Mouse (Mus musculus): ENCODE measurements around the gene Klrb1b. TPM values are rescaled to one million over a fixed set of nuclear protein-coding genes. Genes with fewer than 3 reads are reported as not detected.
"Not testable (repeated sequence)": the region's sequence is repeated elsewhere in the genome, so short reads cannot be mapped to it uniquely, and the experiment has no call there.

Klrb1b gene
- polyA plus RNA-seq, 1 experiment = not detected

GRCm38 (mm10) chr6:128842356-128842944, 16.3 kb upstream of the Klrb1b start:
- H3K9me3 ChIP-seq = no peaks in the 10 kb centered on the region
- H3K4me1 ChIP-seq = peaks cover 64% of the 10 kb centered on the region
- TF ChIP-seq FLI1 (IDR thresholded peaks at IDR 0.05; ENCODE audit: low read length) = no peak
- no peak for TF ChIP-seq GATA1 (IDR thresholded peaks at IDR 0.05; ENCODE audit: borderline replicate concordance, low read length)
- H3K36me3 ChIP-seq (replicated peaks; ENCODE audit: low read length) = peaks cover 4% of the 10 kb centered on the region
- H3K27me3 ChIP-seq (replicated peaks) = no peaks in the 10 kb centered on the region
- H3K4me3 ChIP-seq (replicated peaks) = peak overlapping the region; percentile 99

- H3K4me1 ChIP-seq = peaks cover 65% of the 10 kb centered on the region
- TF ChIP-seq FLI1 (IDR thresholded peaks at IDR 0.05; ENCODE audit: low read length) (no peak), GATA1 (IDR thresholded peaks at IDR 0.05; ENCODE audit: borderline replicate concordance, low read length) (no peak)
- peak overlapping the region; percentile 99 for H3K4me3 ChIP-seq (replicated peaks)
- no peaks in the 10 kb centered on the region for H3K27me3 ChIP-seq (replicated peaks)
- no peaks in the 10 kb centered on the region for H3K36me3 ChIP-seq (replicated peaks; ENCODE audit: low read length)
- no peaks in the 10 kb centered on the region for H3K9me3 ChIP-seq
These were observed 15.4 kb upstream of the Klrb1b start for GRCm38 (mm10) chr6:128841327-128842089.

GRCm38 (mm10) chr6:128840669-128841068, 14.5 kb upstream of the Klrb1b start:
- H3K27me3 ChIP-seq (replicated peaks); H3K4me3 ChIP-seq (replicated peaks); H3K9me3 ChIP-seq; H3K36me3 ChIP-seq (replicated peaks; ENCODE audit: low read length): not testable (repeated sequence)
- H3K4me1 ChIP-seq = peaks cover 68% of the 10 kb centered on the region

GRCm38 (mm10) chr6:128839921-128840320, 13.8 kb upstream of the Klrb1b start:
- H3K4me3 ChIP-seq (replicated peaks) = peak overlapping the region; percentile 97
- TF ChIP-seq FLI1 (IDR thresholded peaks at IDR 0.05; ENCODE audit: low read length) (no peak), GATA1 (IDR thresholded peaks at IDR 0.05; ENCODE audit: borderline replicate concordance, low read length) (no peak)
- H3K4me1 ChIP-seq = peaks cover 66% of the 10 kb centered on the region
- no peaks in the 10 kb centered on the region for H3K36me3 ChIP-seq (replicated peaks; ENCODE audit: low read length)
- H3K27me3 ChIP-seq (replicated peaks) = no peaks in the 10 kb centered on the region
- H3K9me3 ChIP-seq = no peaks in the 10 kb centered on the region

- no peaks in the 10 kb centered on the region for H3K36me3 ChIP-seq (replicated peaks; ENCODE audit: low read length)
- H3K9me3 ChIP-seq = no peaks in the 10 kb centered on the region
- TF ChIP-seq GATA1 (IDR thresholded peaks at IDR 0.05; ENCODE audit: borderline replicate concordance, low read length) = no peak
- no peak for TF ChIP-seq FLI1 (IDR thresholded peaks at IDR 0.05; ENCODE audit: low read length)
- H3K4me1 ChIP-seq = peaks cover 61% of the 10 kb centered on the region
- H3K4me3 ChIP-seq (replicated peaks) = peak overlapping the region; percentile 97
- H3K27me3 ChIP-seq (replicated peaks) = no peaks in the 10 kb centered on the region
These were observed 13.2 kb upstream of the Klrb1b start for GRCm38 (mm10) chr6:128839266-128839771.

GRCm38 (mm10) chr6:128838342-128839265, 12.5 kb upstream of the Klrb1b start:
- TF ChIP-seq FLI1 (IDR thresholded peaks at IDR 0.05; ENCODE audit: low read length) = no peak
- TF ChIP-seq GATA1 (IDR thresholded peaks at IDR 0.05; ENCODE audit: borderline replicate concordance, low read length) = no peak
- H3K9me3 ChIP-seq = no peaks in the 10 kb centered on the region
- H3K27me3 ChIP-seq (replicated peaks) = no peaks in the 10 kb centered on the region
- H3K4me3 ChIP-seq (replicated peaks) = peak overlapping the region; percentile 97
- no peaks in the 10 kb centered on the region for H3K36me3 ChIP-seq (replicated peaks; ENCODE audit: low read length)
- peaks cover 55% of the 10 kb centered on the region for H3K4me1 ChIP-seq

- Histone ChIP-seq H3K9me3 (no peaks in the 10 kb centered on the region), H3K4me3 (replicated peaks) (peak overlapping the region; percentile 97), H3K36me3 (replicated peaks; ENCODE audit: low read length) (no peaks in the 10 kb centered on the region), H3K4me1 (peaks cover 55% of the 10 kb centered on the region), H3K27me3 (replicated peaks) (no peaks in the 10 kb centered on the region)
- TF ChIP-seq FLI1 (IDR thresholded peaks at IDR 0.05; ENCODE audit: low read length) (no peak), GATA1 (IDR thresholded peaks at IDR 0.05; ENCODE audit: borderline replicate concordance, low read length) (no peak)
These were observed 11.6 kb upstream of the Klrb1b start for GRCm38 (mm10) chr6:128837454-128838341.

GRCm38 (mm10) chr6:128836955-128837334, 10.8 kb upstream of the Klrb1b start:
- no peaks in the 10 kb centered on the region for H3K36me3 ChIP-seq (replicated peaks; ENCODE audit: low read length)
- H3K9me3 ChIP-seq = no peaks in the 10 kb centered on the region
- peak overlapping the region; percentile 97 for H3K4me3 ChIP-seq (replicated peaks)
- H3K4me1 ChIP-seq = peaks cover 47% of the 10 kb centered on the region
- TF ChIP-seq GATA1 (IDR thresholded peaks at IDR 0.05; ENCODE audit: borderline replicate concordance, low read length) (no peak), FLI1 (IDR thresholded peaks at IDR 0.05; ENCODE audit: low read length) (no peak)
- no peaks in the 10 kb centered on the region for H3K27me3 ChIP-seq (replicated peaks)

All from megakaryocyte, embryonic 14.5 days (primary cell).